Mouse (Mus musculus): ENCODE measurements around the gene Ccdc157. TPM values are rescaled to one million over a fixed set of nuclear protein-coding genes. Genes with fewer than 3 reads are reported as not detected.
"Not testable (repeated sequence)": the region's sequence is repeated elsewhere in the genome, so short reads cannot be mapped to it uniquely, and the experiment has no call there.

Gene Ccdc157
- polyA plus RNA-seq, 1 experiment from 2014 or later, result 6.6 TPM

GRCm38 (mm10) chr11:4119635-4120034, 40.5 kb downstream of the Ccdc157 start:
- Histone ChIP-seq H3K27me3 (ENCODE audit: insufficient read depth, low read length) (peaks cover 14% of the 10 kb centered on the region), H3K9ac (no peak overlapping the region), H3K27ac (ENCODE audit: low read depth) (no peak overlapping the region), H3K9me3 (ENCODE audit: low read depth, low read length) (no peaks in the 10 kb centered on the region), H3K4me2 (no peak overlapping the region), H3K4me1 (ENCODE audit: insufficient read depth) (peaks cover 3% of the 10 kb centered on the region; the same call in 1 of the 2 replicates), H3K36me3 (ENCODE audit: insufficient read depth) (no peaks in the 10 kb centered on the region), H3K4me3 (ENCODE audit: low read depth, low read length) (no peak overlapping the region)
- no peak for TF ChIP-seq CTCF (IDR thresholded peaks at IDR 0.05; ENCODE audit: low read depth)
- DNase-seq (peak; percentile 67), ATAC-seq (ENCODE audit: insufficient read depth) (peak; percentile 44; the same call in 1 of the 2 replicates)
- 40% methylated on average over 5 of the region's 5 CpGs for WGBS

- peak; percentile 84 for DNase-seq
- Histone ChIP-seq H3K27ac (ENCODE audit: low read depth) (no peak overlapping the region), H3K4me1 (ENCODE audit: insufficient read depth) (peaks cover 3% of the 10 kb centered on the region; the same call in 1 of the 2 replicates), H3K4me2 (peak overlapping the region; percentile 97), H3K9ac (peak overlapping the region; percentile 66), H3K4me3 (ENCODE audit: low read depth, low read length) (peak overlapping the region; percentile 49), H3K9me3 (ENCODE audit: low read depth, low read length) (no peaks in the 10 kb centered on the region), H3K36me3 (ENCODE audit: insufficient read depth) (no peaks in the 10 kb centered on the region), H3K27me3 (ENCODE audit: insufficient read depth, low read length) (peaks cover 14% of the 10 kb centered on the region)
- 3% methylated on average over 41 of the region's 41 CpGs for WGBS
- TF ChIP-seq CTCF (IDR thresholded peaks at IDR 0.05; ENCODE audit: low read depth), result no peak
- peak; percentile 25 for ATAC-seq (ENCODE audit: insufficient read depth)
These were observed 41.8 kb downstream of the Ccdc157 start for GRCm38 (mm10) chr11:4118081-4118921.

- Histone ChIP-seq H3K9ac (no peak overlapping the region), H3K36me3 (ENCODE audit: insufficient read depth) (no peaks in the 10 kb centered on the region), H3K9me3 (ENCODE audit: low read depth, low read length) (no peaks in the 10 kb centered on the region), H3K4me1 (ENCODE audit: insufficient read depth) (peaks cover 3% of the 10 kb centered on the region; the same call in 1 of the 2 replicates), H3K4me3 (ENCODE audit: low read depth, low read length) (peak overlapping the region; percentile 49), H3K4me2 (peak overlapping the region; percentile 97), H3K27ac (ENCODE audit: low read depth) (no peak overlapping the region), H3K27me3 (ENCODE audit: insufficient read depth, low read length) (peaks cover 14% of the 10 kb centered on the region)
- 16% methylated on average over 3 of the region's 3 CpGs for WGBS
- TF ChIP-seq CTCF (IDR thresholded peaks at IDR 0.05; ENCODE audit: low read depth), result no peak
- peak; percentile 10 for DNase-seq
- ATAC-seq (ENCODE audit: insufficient read depth), result no peak
These were observed 42.6 kb downstream of the Ccdc157 start for GRCm38 (mm10) chr11:4117372-4118071.

- DNase-seq (peak; percentile 15), ATAC-seq (ENCODE audit: insufficient read depth) (no peak)
- no peak for TF ChIP-seq CTCF (IDR thresholded peaks at IDR 0.05; ENCODE audit: low read depth)
- peaks cover 3% of the 10 kb centered on the region; the same call in 1 of the 2 replicates for H3K4me1 ChIP-seq (ENCODE audit: insufficient read depth)
- peaks cover 14% of the 10 kb centered on the region for H3K27me3 ChIP-seq (ENCODE audit: insufficient read depth, low read length)
- H3K4me3 ChIP-seq (ENCODE audit: low read depth, low read length), result no peak overlapping the region
- H3K27ac ChIP-seq (ENCODE audit: low read depth), result no peak overlapping the region
- no peaks in the 10 kb centered on the region for H3K9me3 ChIP-seq (ENCODE audit: low read depth, low read length)
- no peak overlapping the region for H3K4me2 ChIP-seq
- whole genome bisulfite sequencing, result 42% methylated on average over 11 of the region's 11 CpGs
- H3K36me3 ChIP-seq (ENCODE audit: insufficient read depth), result no peaks in the 10 kb centered on the region
- H3K9ac ChIP-seq, result no peak overlapping the region
These were observed 43.5 kb downstream of the Ccdc157 start for GRCm38 (mm10) chr11:4116458-4117141.

GRCm38 (mm10) chr11:4115407-4115806, 44.7 kb downstream of the Ccdc157 start:
- ATAC-seq (ENCODE audit: insufficient read depth) (no peak), DNase-seq (no peak)
- H3K27me3 ChIP-seq (ENCODE audit: insufficient read depth, low read length), result peaks cover 14% of the 10 kb centered on the region
- 87% methylated on average over 4 of the region's 4 CpGs for WGBS
- no peak overlapping the region for H3K4me3 ChIP-seq (ENCODE audit: low read depth, low read length)
- no peak overlapping the region for H3K4me2 ChIP-seq
- no peak overlapping the region for H3K27ac ChIP-seq (ENCODE audit: low read depth)
- no peak overlapping the region for H3K9ac ChIP-seq
- H3K36me3 ChIP-seq (ENCODE audit: insufficient read depth), result no peaks in the 10 kb centered on the region
- peaks cover 3% of the 10 kb centered on the region; the same call in 1 of the 2 replicates for H3K4me1 ChIP-seq (ENCODE audit: insufficient read depth)
- H3K9me3 ChIP-seq (ENCODE audit: low read depth, low read length), result no peaks in the 10 kb centered on the region
- no peak for TF ChIP-seq CTCF (IDR thresholded peaks at IDR 0.05; ENCODE audit: low read depth)

GRCm38 (mm10) chr11:4114541-4114940, 45.6 kb downstream of the Ccdc157 start:
- not testable (repeated sequence) for H3K36me3 ChIP-seq (ENCODE audit: insufficient read depth); H3K9me3 ChIP-seq (ENCODE audit: low read depth, low read length); H3K9ac ChIP-seq; H3K27ac ChIP-seq (ENCODE audit: low read depth); H3K4me3 ChIP-seq (ENCODE audit: low read depth, low read length); DNase-seq; H3K4me1 ChIP-seq (ENCODE audit: insufficient read depth); ATAC-seq (ENCODE audit: insufficient read depth); H3K4me2 ChIP-seq
- WGBS, result 76% methylated on average over 6 of the region's 6 CpGs
- peaks cover 14% of the 10 kb centered on the region for H3K27me3 ChIP-seq (ENCODE audit: insufficient read depth, low read length)

All from lung, embryonic 14.5 days (tissue).